Mouse (Mus musculus): ENCODE measurements around the gene Arrdc1.
"Not testable (repeated sequence)": the region's sequence is repeated elsewhere in the genome, so short reads cannot be mapped to it uniquely, and the experiment has no call there.

The Arrdc1 gene

DNA sequence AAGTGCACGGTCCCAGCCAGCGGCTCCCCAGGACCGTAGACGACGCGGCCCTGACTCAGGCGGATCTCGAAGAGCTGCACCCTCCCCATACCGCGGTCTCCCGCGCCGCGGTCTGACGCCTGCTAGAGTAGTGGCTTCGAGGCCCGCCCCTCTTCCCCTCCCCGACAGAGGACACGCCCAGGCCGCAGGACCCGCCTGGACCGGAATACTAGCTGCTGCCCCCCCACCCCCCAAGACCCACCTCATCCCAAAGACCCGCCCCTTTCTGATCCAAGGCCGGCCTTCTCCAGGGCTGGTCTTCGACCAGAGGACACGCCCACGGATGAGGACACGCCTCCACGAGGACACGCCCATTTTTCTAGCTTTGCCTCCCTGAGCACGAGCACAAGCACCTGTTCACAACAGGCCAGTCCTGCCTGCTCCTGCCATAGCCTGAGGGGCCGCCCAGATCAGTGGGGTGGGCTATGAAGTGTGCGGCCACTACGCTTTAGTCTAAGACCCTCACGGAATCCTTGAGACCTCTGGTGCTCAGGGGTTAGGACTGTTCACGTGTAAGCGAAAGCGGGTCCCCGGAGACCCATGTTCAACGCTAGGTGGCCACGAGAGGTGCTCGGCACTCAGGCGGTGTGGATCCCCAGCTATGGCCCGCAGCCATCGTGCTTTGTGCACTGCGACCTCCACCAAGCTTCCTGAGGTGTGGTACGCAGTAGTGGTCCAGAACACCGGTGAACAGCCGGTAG, at the start of gene Arrdc1:
TSS of gene Arrdc1 (minus strand) at position 196 of the 740 bp plus-strand sequence.
- peak; percentile 96 for DNase-seq

DNA sequence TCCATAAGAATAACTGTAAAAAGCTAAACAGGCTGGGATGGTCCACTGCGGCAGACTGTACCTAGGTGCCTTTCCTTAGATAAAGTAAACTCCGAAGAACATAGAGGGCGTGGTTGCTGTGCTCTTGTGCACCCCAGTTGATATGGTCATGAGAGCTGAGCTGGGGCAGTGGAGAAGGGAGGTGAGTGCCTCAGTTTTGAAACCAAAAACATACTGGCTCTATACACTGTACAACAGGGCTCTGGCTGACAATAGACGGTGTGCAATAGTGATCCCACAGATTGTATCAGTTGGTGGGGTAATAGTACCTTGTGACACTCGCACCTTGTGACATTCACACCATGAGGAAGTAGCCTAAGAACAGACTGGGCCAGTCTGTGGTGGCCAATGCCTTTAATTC, 41.9 kb upstream of the Arrdc1 start:
- DNase-seq: no peak

DNA sequence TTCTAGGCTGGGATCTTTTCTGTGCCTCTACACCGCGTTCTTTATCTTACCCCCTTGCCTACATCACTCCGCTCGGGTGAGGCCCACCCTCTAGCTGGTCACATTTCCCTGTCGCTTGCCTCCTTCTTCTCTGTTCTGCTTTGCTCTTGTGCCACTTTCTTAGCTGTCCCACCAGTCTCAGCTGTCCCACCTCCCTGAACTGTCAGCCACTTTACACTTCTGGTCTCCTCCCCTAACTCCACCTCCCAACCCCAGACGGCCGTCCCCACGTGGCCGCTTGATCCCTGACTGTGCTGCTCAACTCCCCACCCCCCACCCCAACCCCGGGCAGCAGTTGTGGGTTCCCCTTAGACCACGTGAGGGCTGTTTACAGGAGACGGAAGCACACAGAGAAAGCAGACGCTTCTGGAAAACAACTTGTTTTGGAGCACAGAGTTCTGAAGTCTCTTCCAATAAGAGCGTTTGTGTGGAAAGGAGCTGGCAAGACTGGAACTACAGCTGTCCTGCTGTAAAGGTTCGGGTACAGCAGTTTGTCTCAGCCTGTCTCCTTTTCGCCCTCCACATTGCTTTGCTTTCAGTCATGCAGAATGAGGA, 40.7 kb upstream of the Arrdc1 start, which contains the start of gene Pnpla7:
TSS of gene Pnpla7 (plus strand) at position 330 of the 594 bp plus-strand sequence.
- peak; percentile 88 for DNase-seq

DNA sequence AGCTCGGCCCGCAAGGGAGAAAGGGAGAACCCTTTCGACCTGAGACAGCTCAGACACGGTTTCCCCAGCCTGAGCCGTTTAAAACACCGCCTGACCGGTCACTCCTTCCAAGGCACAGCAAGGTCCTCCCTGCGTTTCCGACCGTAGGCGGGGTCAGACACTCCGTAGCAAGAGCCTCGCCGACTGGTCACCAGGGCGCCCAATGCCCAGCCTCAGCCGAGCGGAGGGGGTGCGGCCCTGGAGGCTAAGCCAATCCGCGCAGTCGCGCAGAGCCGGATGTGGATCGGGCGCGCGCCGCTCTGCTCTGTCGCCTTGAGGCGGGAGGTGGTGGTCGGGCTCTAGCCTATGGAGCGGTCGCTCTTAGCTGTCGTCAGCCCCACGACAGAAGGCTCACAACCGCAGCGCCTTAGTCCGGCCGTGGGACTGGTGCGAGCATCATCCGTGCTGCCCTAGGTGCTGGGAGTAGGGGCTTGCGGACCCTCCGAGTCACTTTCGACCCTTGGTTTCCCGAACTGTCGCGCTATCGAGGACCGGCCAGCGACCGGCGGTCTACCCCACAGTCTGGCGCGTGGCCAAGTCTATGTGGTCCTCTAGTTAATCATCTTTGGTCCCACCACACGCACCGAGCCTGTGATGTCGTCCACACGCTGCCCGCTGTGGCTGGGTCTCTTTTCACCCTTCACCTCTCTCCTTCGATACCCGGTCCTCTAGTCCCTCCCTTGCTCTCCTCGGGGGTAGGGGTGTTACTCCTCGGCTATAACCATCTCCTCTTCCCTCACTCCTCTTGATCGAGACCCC, 40.1 kb upstream of the Arrdc1 start, which contains the start of gene Mrpl41:
TSS of gene Mrpl41 (minus strand) at position 193 of the 798 bp plus-strand sequence.
- peak; percentile 99 for DNase-seq

DNA sequence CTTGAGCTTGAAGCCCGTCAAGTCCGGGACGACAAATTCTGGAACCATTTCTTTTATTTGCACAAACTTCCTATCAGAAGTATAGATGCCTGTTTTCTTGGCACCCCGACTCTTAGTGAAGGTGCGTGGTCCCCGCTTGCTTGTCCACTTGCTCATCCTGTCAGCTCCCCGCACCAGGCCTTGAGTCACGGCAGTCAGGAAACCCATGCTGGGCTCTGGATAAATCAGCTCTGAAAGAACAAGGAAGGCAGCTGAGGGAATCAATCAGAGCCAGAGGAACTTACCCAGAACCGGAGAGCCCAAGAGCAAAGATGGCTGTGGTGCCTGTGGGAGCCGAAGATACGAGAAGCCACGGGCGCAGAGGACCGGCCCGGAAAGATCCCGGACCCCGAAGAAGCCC, 39.4 kb upstream of the Arrdc1 start:
- DNase-seq: not testable (repeated sequence)

DNA sequence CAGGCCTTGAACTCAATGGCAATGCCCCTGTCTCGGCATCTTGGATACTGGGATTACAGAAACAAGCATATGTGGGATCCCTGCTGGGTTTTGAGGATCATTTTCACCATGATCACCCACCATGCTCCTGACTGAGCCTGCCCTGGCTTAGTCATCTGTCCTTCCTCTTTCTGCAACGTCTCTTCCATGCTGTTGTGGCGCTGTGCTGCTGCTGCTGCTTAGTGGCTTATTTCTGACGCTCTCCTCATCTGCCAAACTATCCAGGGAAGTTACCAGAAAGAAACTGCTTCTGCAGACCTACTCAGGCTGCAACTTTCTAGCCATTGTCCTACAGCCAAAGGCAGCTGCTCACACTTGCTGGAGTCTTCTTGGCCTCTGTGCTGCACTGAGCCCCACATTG, 35.3 kb upstream of the Arrdc1 start:
- no peak for DNase-seq

DNA sequence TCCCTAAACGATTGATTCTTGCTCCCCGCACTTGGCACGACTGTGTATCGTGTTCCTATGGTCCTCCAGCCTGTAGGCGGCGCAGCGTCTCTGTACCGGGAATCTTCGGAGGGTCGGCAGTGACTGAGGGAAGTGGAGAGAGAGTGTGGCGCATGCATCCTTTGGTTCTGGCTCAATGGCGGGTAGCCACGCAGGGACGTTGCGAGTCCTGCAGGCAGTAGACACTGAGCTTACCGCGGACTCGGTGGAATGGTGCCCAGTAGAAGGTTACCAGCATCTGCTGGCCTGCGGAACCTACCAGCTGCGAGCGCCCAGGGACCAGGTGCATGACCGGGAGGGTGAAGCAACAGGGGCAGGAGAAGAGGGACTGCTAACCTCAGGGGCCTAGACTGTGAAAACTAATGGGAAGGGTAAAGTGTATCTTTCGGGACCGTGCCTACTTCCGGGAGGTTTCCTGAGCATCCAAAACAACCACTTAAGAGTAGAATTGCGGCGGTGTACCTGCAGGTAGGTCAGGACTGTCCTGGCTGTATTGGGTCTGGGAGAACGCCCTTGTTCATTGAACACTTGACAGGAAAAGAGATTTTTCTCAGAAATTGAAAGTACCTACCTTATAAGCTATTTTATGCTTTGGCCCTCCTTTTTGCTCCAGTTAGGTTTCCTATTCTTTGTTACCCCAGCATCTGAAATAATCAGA, 27.4 kb upstream of the Arrdc1 start, which contains the start of gene Dph7:
TSS of gene Dph7 (plus strand) at position 97 of the 697 bp plus-strand sequence.
- DNase-seq: peak; percentile 91

DNA sequence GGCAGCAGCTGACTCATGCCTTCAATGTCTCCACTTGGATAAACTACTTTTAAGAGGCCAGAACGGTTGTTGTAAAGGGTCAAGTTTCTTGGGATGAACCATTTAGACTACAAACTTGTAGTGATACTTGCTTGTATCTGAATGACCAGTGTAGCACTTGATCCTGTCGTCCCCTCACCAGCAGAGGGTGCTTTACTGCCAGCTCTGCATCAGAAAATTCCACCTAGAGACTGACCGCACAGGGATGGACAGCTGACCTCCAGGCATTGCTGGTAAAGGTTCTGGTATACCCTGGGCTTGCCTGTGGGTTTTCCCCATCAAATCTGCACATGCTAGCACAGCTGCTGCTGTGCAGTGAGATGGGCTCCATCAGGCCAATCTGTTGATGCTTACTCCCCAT, 25.9 kb upstream of the Arrdc1 start:
- peak; percentile 61 for DNase-seq

DNA sequence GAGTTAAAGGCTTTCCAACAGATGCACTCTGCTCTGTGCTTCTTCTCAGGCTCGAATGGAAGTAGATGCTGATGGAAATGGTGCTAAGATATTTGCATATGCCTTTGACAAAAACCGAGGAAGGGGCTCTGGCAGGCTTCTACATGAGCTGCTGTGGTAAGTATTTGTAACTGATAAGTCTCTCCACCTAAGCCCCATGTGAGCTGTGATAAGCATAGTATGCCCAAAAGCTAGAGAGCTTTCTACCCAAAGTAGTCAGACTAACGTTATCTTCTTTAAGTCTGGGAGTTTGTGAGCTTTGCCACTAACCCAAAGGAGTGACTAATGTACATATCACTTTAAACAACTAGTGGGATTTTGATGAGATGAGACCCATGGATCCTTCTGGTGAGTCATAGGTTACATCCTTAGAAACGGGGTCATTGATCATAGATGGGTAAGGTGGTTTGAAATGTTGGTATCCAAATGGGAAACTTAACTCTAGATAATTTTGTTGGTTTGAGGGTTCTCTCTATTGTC, 17.5 kb upstream of the Arrdc1 start:
- DNase-seq: no peak

DNA sequence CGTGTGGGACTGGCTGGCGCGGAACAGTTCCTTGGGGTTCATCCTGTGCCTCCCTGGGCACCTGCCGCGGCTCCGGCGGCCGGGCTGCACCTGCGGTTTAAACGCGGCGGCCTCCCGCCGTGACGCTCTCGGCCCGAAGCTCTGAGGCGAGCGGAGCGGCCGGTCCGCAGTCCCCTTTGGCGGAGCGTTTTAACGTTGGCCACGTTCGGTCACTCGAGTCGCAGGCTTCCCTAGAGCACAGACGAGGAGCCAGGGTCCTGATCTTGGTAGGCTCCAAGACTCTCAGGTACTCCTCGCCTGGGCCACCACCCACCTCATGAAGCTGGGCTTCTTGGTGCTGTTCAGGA, 15.1 kb upstream of the Arrdc1 start:
- DNase-seq: no peak

DNA sequence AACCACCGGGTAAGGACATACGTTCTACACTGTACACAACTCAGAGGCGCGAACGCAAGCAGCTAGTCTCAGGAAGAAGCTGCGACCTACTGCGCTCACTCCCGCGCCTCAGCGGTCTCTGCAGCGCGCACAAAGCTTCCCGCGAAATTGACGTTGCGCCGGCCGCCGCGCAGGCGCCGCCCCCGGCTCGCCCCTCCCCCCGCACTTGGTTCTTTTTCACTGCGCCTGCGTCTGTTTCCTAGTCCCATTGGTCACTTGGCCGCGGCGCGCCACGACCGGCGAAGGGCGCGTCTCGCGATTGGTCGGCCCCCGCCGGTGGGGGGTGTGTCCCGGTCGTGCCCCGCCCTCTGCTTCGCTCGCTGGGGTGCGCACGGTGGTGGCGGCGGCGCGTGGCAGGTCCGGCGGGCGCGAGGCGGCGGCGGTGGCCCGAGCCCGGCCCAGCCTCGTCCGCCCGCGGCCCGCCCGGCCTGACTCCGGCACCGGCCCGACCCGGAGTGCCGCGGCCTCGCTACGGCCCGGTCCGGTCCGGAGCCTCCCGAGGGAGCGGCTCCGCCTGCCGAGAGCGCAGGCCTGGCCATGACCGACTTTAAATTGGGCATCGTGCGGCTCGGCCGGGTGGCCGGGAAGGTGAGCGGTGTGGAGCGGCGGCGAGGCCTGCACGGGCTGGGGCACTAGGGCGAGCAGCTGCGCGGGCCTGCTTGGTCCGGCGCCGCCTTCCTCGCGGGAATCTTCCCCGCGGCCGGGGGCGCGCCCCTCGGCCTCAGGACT, 14.6 kb upstream of the Arrdc1 start, which contains the start of gene Zmynd19:
TSS of gene Zmynd19 (plus strand) at position 372 of the 768 bp plus-strand sequence.
- peak; percentile 99 for DNase-seq

DNA sequence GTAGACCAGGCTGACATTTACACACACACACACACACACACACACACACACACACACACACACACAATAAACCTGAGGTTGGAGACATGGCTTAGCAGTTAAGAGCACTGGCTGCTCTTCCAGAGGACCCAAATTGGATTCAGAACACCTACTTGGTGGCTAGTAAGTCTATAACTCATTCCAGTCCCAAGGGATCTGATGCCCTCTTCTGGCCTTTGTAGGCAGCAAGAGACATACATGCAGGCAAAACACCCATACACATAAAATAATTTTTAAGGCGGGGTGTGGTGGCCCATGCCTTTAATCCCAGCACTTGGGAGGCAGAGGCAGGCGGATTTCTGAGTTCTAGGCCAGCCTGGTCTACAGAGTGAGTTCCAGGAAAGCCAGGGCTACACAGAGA, 9.3 kb upstream of the Arrdc1 start:
- DNase-seq: peak; percentile 58

DNA sequence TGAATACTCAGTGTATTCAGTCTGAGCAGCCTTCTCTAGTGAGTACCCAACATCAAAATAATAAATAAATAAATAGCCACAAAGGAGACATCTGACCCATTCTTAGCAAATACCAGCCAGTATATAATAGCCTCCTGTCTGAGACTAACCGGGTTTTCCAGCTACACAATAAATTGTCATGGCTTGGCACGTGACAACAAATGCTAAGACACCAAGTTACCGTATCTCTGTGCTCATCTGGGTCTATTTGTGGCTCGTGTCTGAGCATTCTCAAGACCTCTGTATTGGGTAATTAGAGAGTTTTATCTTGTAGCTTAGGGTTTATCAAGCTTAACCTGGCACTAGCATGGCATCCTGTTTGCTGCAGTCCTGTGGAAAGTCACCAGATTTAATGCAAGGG, 7.0 kb upstream of the Arrdc1 start:
- DNase-seq: no peak

DNA sequence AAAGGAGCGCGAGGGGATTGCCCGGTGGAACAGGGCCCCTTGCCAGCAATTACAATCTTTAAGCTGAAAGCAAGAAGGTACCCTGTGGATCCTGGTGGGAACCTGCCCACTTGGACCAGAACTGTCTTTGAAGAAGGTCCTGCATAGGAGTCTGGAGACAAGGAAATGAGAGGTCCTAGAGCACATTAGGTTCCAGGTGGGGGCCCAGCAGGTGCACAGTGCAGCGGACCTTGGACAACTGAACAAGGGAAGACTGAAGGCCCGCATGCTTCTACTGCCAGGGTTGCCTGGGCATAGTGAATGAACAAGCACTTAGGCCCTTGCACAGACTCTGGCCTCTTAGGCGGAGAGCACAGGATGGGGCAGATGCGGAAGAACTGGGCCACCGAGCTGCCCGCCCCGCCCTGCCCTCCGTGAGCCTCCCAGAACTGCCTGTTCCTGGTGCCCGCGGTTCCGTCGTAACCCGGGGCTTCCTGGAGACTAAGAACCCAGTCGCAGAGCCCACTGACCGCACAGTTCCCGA, 550 bp downstream of the Arrdc1 start:
- no peak for DNase-seq

DNA sequence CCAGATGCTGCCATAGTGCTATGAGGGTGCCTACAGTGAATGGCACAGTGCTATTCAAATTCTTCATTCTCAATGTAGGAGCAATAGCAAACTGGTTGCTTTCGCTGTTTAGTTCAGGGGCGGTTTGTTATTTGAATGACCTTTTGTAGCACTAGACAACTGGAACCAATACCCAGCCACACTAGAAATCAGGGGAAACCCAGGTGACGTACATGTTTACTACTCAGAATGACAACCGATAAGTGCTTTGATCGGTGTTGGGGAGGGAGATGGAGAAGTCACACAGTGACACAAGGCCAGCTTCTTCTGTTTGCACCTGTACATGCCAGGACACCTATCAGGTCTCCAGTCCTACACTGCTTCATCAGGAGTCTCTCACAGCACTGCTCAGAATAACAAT, 5.5 kb downstream of the Arrdc1 start:
- DNase-seq: no peak

DNA sequence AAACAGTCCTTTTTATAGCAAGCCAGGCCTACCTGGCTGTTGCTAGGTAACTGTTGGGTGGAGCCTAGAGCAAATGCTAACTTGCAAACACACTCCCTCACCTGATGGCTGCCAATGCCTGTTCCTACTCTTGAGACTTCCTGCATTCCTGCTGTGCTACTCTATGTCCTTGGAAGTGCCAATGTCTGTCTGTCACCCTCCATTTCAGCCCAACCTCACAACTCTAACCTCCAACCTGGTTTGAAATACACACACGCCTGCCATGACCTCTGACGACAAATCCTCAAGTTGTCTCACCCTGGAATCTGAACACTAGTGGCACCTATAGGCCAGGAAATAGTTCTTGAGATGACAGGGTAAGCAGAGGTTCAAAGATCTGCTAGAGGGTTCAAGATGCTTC, 5.9 kb downstream of the Arrdc1 start:
- DNase-seq: no peak

DNA sequence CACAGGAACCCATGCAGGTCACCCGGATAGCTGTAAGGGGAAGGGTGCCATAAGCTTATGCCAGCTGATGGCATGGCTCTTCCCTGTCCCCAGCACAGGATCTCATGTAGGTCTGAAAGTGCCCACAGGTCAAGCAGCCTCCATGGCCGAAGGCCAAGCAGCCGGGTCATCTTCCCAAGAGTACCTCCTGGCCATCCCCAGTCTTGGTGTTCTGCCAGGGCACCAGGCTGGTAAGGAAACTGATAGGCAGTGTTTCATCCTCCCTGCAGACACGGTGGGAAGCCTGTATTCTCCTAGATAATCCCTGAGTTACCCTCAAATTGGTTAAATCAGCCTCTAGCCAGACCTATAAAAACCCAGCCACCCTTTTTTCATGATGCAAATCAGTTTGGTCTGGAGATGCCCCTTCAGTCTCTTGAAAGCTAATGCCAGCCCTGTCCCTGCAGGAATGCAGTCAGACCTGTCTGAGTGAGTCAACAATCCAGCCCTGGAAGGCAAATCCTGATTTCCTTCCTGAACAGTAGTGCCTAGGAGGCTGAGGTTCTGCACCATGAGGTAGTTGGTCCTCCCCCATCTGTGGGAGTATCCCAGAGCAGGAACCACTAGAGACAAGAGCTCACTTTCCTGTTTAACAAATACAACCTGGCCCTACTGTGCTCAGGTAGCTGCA, 7.1 kb downstream of the Arrdc1 start:
- peak; percentile 63 for DNase-seq

DNA sequence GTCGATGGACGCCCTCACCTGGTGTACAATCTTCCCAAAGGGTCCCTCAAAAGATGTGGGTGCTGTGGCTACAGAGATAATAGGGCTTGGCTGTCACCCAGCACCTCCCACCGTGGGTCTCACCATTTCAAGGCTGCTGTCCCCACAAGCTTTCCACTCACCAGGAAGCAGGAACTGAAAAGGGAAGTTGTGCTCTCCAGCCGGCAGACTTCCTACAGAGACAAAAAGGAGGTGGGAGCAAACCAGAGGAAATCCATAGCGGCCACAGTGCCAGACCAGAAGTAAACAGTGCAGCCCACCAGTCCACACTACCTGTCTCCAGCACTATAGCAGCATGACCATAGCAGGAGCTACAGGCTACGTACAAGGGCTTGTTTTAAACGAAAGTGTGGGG, 8.1 kb downstream of the Arrdc1 start:
- DNase-seq: no peak

DNA sequence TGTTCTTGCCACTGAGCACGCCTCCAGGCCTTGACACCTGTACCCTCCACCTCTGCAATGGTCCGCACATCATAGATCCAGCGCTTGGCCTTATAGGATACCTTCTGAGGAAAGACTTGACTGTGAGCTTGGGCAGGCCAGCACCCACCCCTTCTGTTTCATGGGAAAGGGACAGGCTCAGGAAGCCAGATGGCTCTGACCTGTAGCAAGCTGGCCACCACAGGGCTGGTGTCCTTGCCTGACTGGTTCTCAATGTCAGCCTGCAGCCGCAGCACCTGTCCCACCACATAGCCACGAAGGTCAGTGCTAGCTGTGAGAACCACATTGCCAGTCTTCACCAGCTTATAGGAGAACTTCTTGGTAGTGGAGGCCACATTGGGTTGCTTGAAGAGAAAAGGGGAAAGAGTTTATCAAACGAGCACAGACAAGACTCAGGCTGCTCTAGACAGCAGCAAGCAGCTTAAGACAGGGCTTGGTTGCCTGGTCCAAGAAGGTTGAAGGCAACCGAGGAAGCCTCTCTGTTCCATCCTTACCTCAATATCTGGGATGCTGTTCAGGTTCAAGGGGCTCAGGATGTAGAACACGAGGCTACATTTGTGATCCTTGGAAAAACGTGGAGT, 8.6 kb downstream of the Arrdc1 start:
- DNase-seq: no peak

DNA sequence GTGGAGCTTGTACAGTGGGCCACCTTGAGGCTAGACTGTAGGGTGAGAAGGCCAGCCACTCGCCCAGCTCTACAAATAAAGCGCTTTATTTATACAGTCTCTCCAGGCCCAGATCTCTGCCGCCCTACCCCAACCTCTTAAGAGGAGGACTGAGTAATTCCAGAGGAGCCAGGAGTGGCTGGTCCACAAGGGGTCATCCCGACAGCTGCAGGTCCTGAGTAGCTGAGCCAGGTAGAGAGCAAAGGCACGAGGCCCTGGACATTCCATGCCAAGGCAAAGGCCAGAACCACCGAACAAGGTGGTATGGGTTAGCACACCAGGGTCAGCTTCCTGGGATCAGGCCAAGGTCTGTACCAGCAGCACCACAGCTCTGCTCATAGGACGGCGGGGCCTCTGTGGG, 9.8 kb downstream of the Arrdc1 start:
- no peak for DNase-seq

DNA sequence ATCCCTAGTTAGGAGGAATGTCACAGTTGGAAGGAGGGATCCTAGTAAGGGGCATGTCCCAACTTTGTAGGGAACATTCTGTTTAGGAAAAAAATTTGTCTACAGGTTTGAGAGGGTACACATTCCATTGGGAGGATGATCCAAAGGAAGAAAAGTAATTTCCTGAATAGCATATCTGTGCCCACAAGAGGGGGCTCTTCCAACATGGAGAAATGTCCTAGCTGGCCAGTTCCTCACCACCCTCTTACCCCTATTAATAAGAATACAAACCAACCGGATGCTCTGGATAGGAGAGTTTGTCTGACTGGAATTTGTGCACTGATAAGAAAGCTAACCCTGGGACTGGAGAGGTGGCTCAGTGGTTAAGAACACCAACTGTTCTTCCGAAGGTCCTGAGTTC, 11.5 kb downstream of the Arrdc1 start:
- DNase-seq: no peak
